11 mouse cellular contexts compared by ENCODE assay signal in the genomic region with DNA sequence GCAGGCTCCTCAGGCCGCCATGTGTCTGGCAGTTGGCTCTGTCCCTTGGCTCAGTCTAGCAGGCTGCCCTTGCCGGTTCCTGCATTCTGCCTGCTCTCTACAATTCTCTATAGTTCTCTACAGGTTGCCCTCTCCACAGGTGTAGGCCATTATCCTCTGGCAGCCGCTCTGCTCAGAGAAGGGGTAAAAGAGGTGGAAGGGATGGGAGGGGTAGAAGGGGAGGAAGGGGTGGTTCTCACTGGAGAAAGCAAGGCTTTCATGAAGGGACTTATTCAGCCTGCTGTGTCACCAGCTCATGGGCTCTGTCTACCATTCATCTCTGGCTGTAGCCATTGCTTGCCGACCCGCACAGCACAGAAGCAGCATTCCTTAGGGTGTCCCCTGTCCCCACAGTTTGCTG.
"Had no signal": no experiment of that assay in that cellular context is flagged by ENCODE, and none has a peak within 500 bp of the region (broad histone marks: within the 10 kb centered on the region; RNA-seq: fewer than 3 reads in every experiment).

No protein-coding gene starts in this region.

- H3K27me3 ChIP-seq: kidney, embryonic 15.5 days; midbrain, embryonic 13.5 days had no signal

- H3K4me3 ChIP-seq: kidney, embryonic 15.5 days; midbrain, embryonic 13.5 days had no signal

- H3K4me1 ChIP-seq: kidney, embryonic 15.5 days; midbrain, embryonic 13.5 days had no signal

- H3K4me2 ChIP-seq: kidney, embryonic 15.5 days; midbrain, embryonic 13.5 days had no signal

- H3K36me3 ChIP-seq: kidney, embryonic 15.5 days; midbrain, embryonic 13.5 days had no signal

- H3K27ac ChIP-seq: kidney, embryonic 15.5 days; liver, embryonic 14.5 days; midbrain, embryonic 13.5 days; stomach, postnatal 0 days had no signal

- H3K9ac ChIP-seq: kidney, embryonic 15.5 days; liver, embryonic 14.5 days; midbrain, embryonic 13.5 days had no signal

- ATAC-seq: lung, postnatal 0 days; midbrain, embryonic 13.5 days had no signal

- H3K9me3 ChIP-seq: kidney, embryonic 15.5 days had no signal

- DNase-seq: kidney, adult 18-20 months; kidney, postnatal 14 days; lung, adult 2 months; lung, postnatal 36 days; right cerebral cortex, postnatal 25 days; thymus, postnatal 25 days had no signal
